Mouse (Mus musculus) lung, embryonic 14.5 days (tissue): ENCODE data around the gene Daxx. TPM values are rescaled to one million over a fixed set of nuclear protein-coding genes. Genes with fewer than 3 reads are reported as not detected.

Source experiments
- ATAC-seq: fragments of 200-750 bp; cut with Nextera tagmentation; 2 replicates; pipeline ENCODE4 v1.8.0; 2017; ENCODE audit warnings: mild to moderate bottlenecking, moderate TSS enrichment, moderate library complexity; ENCODE audit not compliant: insufficient read depth
- DNase-seq: peaks from one replicate; pipeline ENCODE4 v3.0.0-alpha.2; 2015
- H3K27ac ChIP-seq: fragments of 300-500 bp; sonication (generic); 2 replicates; pipeline ENCODE4 v1.5.1; 2014; ENCODE audit warnings: low read depth, mild to moderate bottlenecking, moderate library complexity
- H3K27me3 ChIP-seq: fragments of 300-500 bp; sonication (generic); 2 replicates; pipeline ENCODE4 v1.6.1; 2014; ENCODE audit warnings: low read length, control low read depth; ENCODE audit not compliant: insufficient read depth
- H3K36me3 ChIP-seq: fragments of 300-500 bp; sonication (generic); 2 replicates; pipeline ENCODE4 v1.6.1; 2014; ENCODE audit warnings: control low read depth; ENCODE audit not compliant: insufficient read depth
- H3K4me1 ChIP-seq: fragments of 300-500 bp; sonication (generic); 2 replicates; pipeline ENCODE4 v1.6.1; 2014; ENCODE audit warnings: antibody characterized with exemption, control low read depth; ENCODE audit not compliant: insufficient read depth
- H3K4me2 ChIP-seq: fragments of 300-500 bp; sonication (generic); 2 replicates; pipeline ENCODE4 v1.6.1; 2014; ENCODE audit warnings: mild to moderate bottlenecking
- H3K4me3 ChIP-seq: fragments of 300-500 bp; sonication (generic); 2 replicates; pipeline ENCODE4 v1.5.1; 2014; ENCODE audit warnings: low read depth, low read length
- H3K9ac ChIP-seq: fragments of 300-500 bp; sonication (generic); 2 replicates; pipeline ENCODE4 v1.6.1; 2014
- H3K9me3 ChIP-seq: fragments of 300-500 bp; sonication (generic); 2 replicates; pipeline ENCODE4 v1.6.1; 2016; ENCODE audit warnings: low read depth, low read length, control low read depth
- CTCF ChIP-seq: IDR thresholded peaks from 2 replicates; pipeline ENCODE4 v1.5.1; 2016; ENCODE audit warnings: antibody characterized with exemption, low read depth
- WGBS: fragments of 180-500 bp; shearing (Covaris S2); extraction: QIAGEN DNeasy Blood & Tissue Kit; methylation state at CpG from one replicate; pipeline ENCODE4 v1.1.7; 2014; 5-methylcytosine and 5-hydroxymethylcytosine counted together
- microRNA-seq: library from miRNA; unstranded; fragments of <30 nt; microRNA quantifications from one replicate; pipeline ENCODE4, GENCODE M21; 2016; ENCODE audit warnings: borderline number of aligned reads
- polyA plus RNA-seq: library from polyadenylated mRNA; unstranded; fragments of >200 nt; fragmentation: Nextera tagmentation; extraction: Ambion mirVana; gene quantifications from 2 replicates; pipeline ENCODE4 v1.2.1, GENCODE M21; 2014

Gene Daxx
- polyA plus RNA-seq, 1 experiment from 2014 or later, result 47.1 TPM

- H3K4me3 ChIP-seq, result no peak overlapping the region
- no peaks in the 10 kb centered on the region for H3K27me3 ChIP-seq
- no peak for TF ChIP-seq CTCF
- ATAC-seq (no peak), DNase-seq (no peak)
- H3K4me1 ChIP-seq, result peaks cover 7% of the 10 kb centered on the region; the same call in 1 of the 2 replicates
- H3K36me3 ChIP-seq, result peaks cover 58% of the 10 kb centered on the region
- no peak overlapping the region for H3K9ac ChIP-seq
- WGBS, result 93% methylated on average over 13 of the region's 13 CpGs
- H3K4me2 ChIP-seq, result no peak overlapping the region
- H3K27ac ChIP-seq, result no peak overlapping the region
- no peaks in the 10 kb centered on the region for H3K9me3 ChIP-seq
These were observed 49.9 kb downstream of the Daxx start for GRCm38 (mm10) chr17:33959135-33959534.

- Histone ChIP-seq H3K9me3 (no peaks in the 10 kb centered on the region), H3K4me3 (no peak overlapping the region), H3K27me3 (no peaks in the 10 kb centered on the region), H3K36me3 (peaks cover 52% of the 10 kb centered on the region), H3K27ac (no peak overlapping the region), H3K4me1 (0 out of 2 replicates have a peak, but pooled peaks cover 2% of the 10 kb centered on the region), H3K4me2 (no peak overlapping the region), H3K9ac (no peak overlapping the region)
- WGBS, result 91% methylated on average over 15 of the region's 15 CpGs
- DNase-seq (no peak), ATAC-seq (no peak)
- no peak for TF ChIP-seq CTCF
These were observed 50.7 kb downstream of the Daxx start for GRCm38 (mm10) chr17:33959948-33960347.

GRCm38 (mm10) chr17:33962876-33963275 lies 53.7 kb downstream of the Daxx start:
- no peak overlapping the region for H3K4me3 ChIP-seq
- no peak overlapping the region for H3K4me2 ChIP-seq
- H3K4me1 ChIP-seq, result no peaks in the 10 kb centered on the region
- ATAC-seq, result no peak
- H3K36me3 ChIP-seq, result peaks cover 59% of the 10 kb centered on the region
- TF ChIP-seq CTCF, result no peak
- 87% methylated on average over 7 of the region's 7 CpGs for WGBS
- no peaks in the 10 kb centered on the region for H3K27me3 ChIP-seq
- no peak overlapping the region for H3K27ac ChIP-seq
- no peaks in the 10 kb centered on the region for H3K9me3 ChIP-seq
- H3K9ac ChIP-seq, result no peak overlapping the region
- DNase-seq, result no peak

Small RNAs within 50 kb of the gene (microRNA-seq; reads per million reads assigned to microRNA genes)
- gene Gm27740, result not detected

Other genes with a start within 250 kb of the Daxx start
- 407 and 411 TPM in 2 replicates for gene Hnrnpm, start 222.6 kb upstream of the Daxx start, polyA plus RNA-seq
- gene March2, start 190.7 kb upstream of the Daxx start, polyA plus RNA-seq, result 45.3 and 46.4 TPM in 2 replicates
- 241 and 278 TPM in 2 replicates for gene Rab11b, start 148.9 kb upstream of the Daxx start, polyA plus RNA-seq
- gene Angptl4, start 127.6 kb upstream of the Daxx start, polyA plus RNA-seq, result 31.9 and 35.4 TPM in 2 replicates
- gene Kank3, start 98.9 kb upstream of the Daxx start, polyA plus RNA-seq, result 65.1 and 65.4 TPM in 2 replicates
- 1,180 and 1,276 TPM in 2 replicates for gene Rps28, start 84.9 kb upstream of the Daxx start, polyA plus RNA-seq
- 470 and 474 TPM in 2 replicates for gene Ndufa7, start 84.8 kb upstream of the Daxx start, polyA plus RNA-seq
- gene Cd320, start 66.3 kb upstream of the Daxx start, polyA plus RNA-seq, result 71.1 and 76.3 TPM in 2 replicates
- gene Gm7029, start 35.6 kb upstream of the Daxx start, polyA plus RNA-seq, result not detected in 2 replicates
- 8.3 and 9.3 TPM in 2 replicates for gene Kifc1, start 18.8 kb upstream of the Daxx start, polyA plus RNA-seq
- gene Platr17, start 4.3 kb upstream of the Daxx start, polyA plus RNA-seq, result 0.32 TPM in 1 of 2 replicates, not detected in the other
- gene Tapbp, start 6.5 kb downstream of the Daxx start, polyA plus RNA-seq, result 30.1 and 31.4 TPM in 2 replicates
- 11.1 and 13.2 TPM in 2 replicates for gene Zbtb22, start 6.5 kb downstream of the Daxx start, polyA plus RNA-seq
- gene Rgl2, start 20.1 kb downstream of the Daxx start, polyA plus RNA-seq, result 38.2 and 49.1 TPM in 2 replicates
- 142 and 145 TPM in 2 replicates for gene Pfdn6, start 30.9 kb downstream of the Daxx start, polyA plus RNA-seq
- 29.5 and 37.2 TPM in 2 replicates for gene Wdr46, start 31.2 kb downstream of the Daxx start, polyA plus RNA-seq
- gene B3galt4, start 42.1 kb downstream of the Daxx start, polyA plus RNA-seq, result 2.3 and 2.6 TPM in 2 replicates
- 34.2 and 34.8 TPM in 2 replicates for gene Vps52, start 46.4 kb downstream of the Daxx start, polyA plus RNA-seq
- gene Rps18, start 46.6 kb downstream of the Daxx start, polyA plus RNA-seq, result 2,038 and 2,085 TPM in 2 replicates
- 24.4 and 32.9 TPM in 2 replicates for gene H2-K1, start 90.9 kb downstream of the Daxx start, polyA plus RNA-seq
- gene Ring1, start 115.3 kb downstream of the Daxx start, polyA plus RNA-seq, result 5.6 and 6.6 TPM in 2 replicates
- 35.9 and 40.6 TPM in 2 replicates for gene H2-Ke6, start 118.6 kb downstream of the Daxx start, polyA plus RNA-seq
- gene Slc39a7, start 122.3 kb downstream of the Daxx start, polyA plus RNA-seq, result 102 and 105 TPM in 2 replicates
- gene Rxrb, start 122.4 kb downstream of the Daxx start, polyA plus RNA-seq, result 30.3 and 35.3 TPM in 2 replicates
- 4.3 and 5.0 TPM in 2 replicates for gene Col11a2, start 130.0 kb downstream of the Daxx start, polyA plus RNA-seq
- gene H2-Oa, start 182.9 kb downstream of the Daxx start, polyA plus RNA-seq, result 0.26 TPM in 1 of 2 replicates, not detected in the other
- gene H2-DMa, start 210.1 kb downstream of the Daxx start, polyA plus RNA-seq, result 9.8 and 15.5 TPM in 2 replicates
- gene Brd2, start 213.2 kb downstream of the Daxx start, polyA plus RNA-seq, result 153 TPM in 2 replicates
- gene H2-DMb2, start 233.9 kb downstream of the Daxx start, polyA plus RNA-seq, result 0.91 and 1.1 TPM in 2 replicates
- 1.1 TPM in 2 replicates for gene H2-DMb1, start 243.7 kb downstream of the Daxx start, polyA plus RNA-seq